Mouse (Mus musculus) lung, adult 2 months (tissue): Measurements from ENCODE around the gene Dhx8. TPM values are rescaled to one million over a fixed set of nuclear protein-coding genes. Genes with fewer than 3 reads are reported as not detected.

Source experiments
- DNase-seq: peaks from one replicate; pipeline ENCODE4 v3.0.0; 2022
- H3K4me1 ChIP-seq: fragments of 200-500 bp; 2 replicates; pipeline ENCODE4 v1.6.1; 2011; ENCODE audit warnings: low read length; ENCODE audit not compliant: control insufficient read depth, insufficient read depth
- H3K4me3 ChIP-seq: fragments of 200-500 bp; replicated peaks from 2 replicates; pipeline ENCODE3; 2011; ENCODE audit warnings: low read depth, mild to moderate bottlenecking, control low read depth, low read length; ENCODE audit errors: extremely low read depth
- CTCF ChIP-seq: fragments of 200-500 bp; IDR thresholded peaks from 2 replicates; pipeline ENCODE4 v1.5.1; 2011; ENCODE audit warnings: mild to moderate bottlenecking, low read length, control low read depth; ENCODE audit not compliant: insufficient read depth
- POLR2A ChIP-seq: fragments of 200-500 bp; IDR thresholded peaks from 2 replicates; pipeline ENCODE4 v1.6.1; 2011; ENCODE audit warnings: low read depth, mild to moderate bottlenecking, control low read depth, low read length, borderline replicate concordance; ENCODE audit errors: extremely low read depth
- WGBS: fragments of 180-500 bp; shearing (Covaris S2); methylation state at CpG from one replicate; pipeline ENCODE4 v1.1.7; 2018; 5-methylcytosine and 5-hydroxymethylcytosine counted together
- polyA plus RNA-seq: library from polyadenylated mRNA; depleted of rRNA; stranded (reverse); fragments of >200 nt; gene quantifications from 2 replicates; pipeline ENCODE4 v1.2.3, GENCODE M21; 2012

Gene Dhx8
- polyA plus RNA-seq, 1 experiment, result 13.1 TPM

DNA sequence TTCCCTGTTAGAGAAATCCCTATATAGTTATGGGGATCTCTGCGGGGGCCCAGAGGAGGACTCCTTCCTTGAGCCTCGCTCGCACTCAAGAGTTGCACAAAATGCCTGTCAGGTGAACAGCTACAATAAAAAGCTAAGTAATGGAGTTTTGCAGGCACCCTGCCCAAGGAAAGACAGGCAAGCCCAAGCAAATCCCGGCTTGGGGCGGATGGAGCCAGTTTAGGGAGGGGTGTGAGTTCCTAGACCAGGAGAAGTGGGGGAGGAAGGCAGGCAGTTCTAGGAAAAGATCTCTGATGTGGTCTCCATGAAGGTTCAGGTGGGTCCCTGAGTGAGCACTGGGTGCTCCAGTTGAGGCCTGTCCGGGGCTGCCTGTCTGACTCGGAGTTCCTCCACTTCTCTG is 53.9 kb downstream of the Dhx8 start:
- 58% methylated on average over 7 of the region's 7 CpGs for WGBS
- no peak for DNase-seq
- no peak overlapping the region for H3K4me3 ChIP-seq
- peaks cover 5% of the 10 kb centered on the region for H3K4me1 ChIP-seq
- TF ChIP-seq POLR2A, result no peak
- no peak for TF ChIP-seq CTCF

DNA sequence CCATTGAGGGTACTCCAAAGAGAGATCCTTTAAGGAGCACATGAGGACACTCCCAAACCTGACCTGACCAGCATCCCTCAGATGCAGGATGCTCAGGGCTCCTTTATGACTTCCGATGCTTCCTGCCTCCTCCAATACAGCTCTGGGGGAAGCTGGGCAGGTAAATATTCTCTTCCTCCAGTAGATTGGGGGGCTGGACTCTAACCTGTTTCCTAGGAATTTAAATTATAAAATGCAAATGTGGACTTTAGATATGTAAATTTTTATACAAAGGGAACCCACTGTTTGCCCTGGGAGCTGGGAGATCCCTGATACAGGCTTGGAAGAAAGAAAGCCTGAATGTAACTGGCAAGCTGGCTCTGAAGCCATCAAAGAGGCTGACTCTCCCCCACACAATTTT is 54.7 kb downstream of the Dhx8 start:
- no peak for DNase-seq
- Histone ChIP-seq H3K4me1 (peaks cover 5% of the 10 kb centered on the region), H3K4me3 (no peak overlapping the region)
- TF ChIP-seq POLR2A, result no peak
- no peak for TF ChIP-seq CTCF
- 70% methylated on average over 1 of the region's 1 CpGs for WGBS

DNA sequence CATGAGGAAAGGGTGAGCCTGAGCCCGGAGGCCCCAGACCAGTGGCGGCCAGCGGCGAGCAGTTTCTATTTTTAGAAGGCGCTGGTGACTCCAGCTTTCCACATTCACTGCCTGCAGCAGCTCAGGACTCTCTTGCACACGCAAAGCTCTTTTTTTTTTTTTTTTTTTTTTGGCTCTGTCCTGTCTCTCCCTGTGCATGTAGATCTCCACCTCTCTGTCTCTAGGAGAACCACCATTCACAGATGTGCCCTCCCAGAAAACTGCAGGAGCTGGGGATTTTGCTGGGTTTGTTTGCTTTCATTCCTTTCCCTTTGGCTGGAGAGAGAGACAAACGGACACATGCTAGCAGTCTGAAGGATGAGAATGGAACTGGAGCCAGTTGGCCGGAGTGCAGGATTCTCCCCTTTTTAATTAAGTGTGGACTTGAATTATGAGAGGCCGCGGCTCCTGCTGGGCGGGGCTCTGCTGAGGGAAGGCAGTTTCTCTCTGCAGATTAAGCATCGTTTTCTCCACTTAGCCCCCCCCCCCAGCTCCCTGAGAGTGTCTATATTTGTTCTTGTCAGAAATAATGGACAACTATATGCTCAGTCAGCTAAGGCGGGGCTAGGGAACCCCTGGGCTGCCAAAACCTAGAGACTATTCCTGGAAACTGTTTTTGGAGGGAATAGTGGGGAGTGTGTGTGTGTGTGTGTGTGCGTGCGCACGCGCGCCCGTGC is 58.2 kb downstream of the Dhx8 start:
- WGBS, result 22% methylated on average over 19 of the region's 19 CpGs
- peak; percentile 20 for DNase-seq
- Histone ChIP-seq H3K4me1 (no peaks in the 10 kb centered on the region; the same call in 1 of the 2 replicates), H3K4me3 (no peak overlapping the region)
- no peak for TF ChIP-seq CTCF
- TF ChIP-seq POLR2A, result no peak

DNA sequence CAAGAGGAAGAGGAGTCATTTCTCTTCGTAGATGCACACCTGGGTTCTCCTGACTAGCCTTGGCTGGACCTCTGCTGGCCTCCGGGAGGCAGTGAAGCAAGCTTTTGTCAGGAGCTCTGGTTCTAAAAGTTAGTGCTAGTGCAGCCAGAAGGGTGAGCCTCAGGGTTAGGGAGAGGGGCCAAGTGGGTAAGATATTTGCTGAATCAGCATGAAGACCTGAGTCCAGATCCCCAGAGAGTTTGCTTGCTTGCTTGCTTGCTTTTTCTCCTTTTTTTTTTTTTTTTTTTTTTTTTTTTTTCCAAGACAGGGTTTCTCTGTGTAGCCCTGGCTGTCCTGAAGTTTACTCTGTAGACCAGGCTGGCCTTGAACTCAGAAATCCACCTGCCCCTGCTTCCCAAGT is 64.6 kb downstream of the Dhx8 start:
- Histone ChIP-seq H3K4me3 (no peak overlapping the region), H3K4me1 (no peaks in the 10 kb centered on the region)
- no peak for DNase-seq
- no peak for TF ChIP-seq CTCF
- no peak for TF ChIP-seq POLR2A
- WGBS, result 84% methylated on average over 2 of the region's 2 CpGs

DNA sequence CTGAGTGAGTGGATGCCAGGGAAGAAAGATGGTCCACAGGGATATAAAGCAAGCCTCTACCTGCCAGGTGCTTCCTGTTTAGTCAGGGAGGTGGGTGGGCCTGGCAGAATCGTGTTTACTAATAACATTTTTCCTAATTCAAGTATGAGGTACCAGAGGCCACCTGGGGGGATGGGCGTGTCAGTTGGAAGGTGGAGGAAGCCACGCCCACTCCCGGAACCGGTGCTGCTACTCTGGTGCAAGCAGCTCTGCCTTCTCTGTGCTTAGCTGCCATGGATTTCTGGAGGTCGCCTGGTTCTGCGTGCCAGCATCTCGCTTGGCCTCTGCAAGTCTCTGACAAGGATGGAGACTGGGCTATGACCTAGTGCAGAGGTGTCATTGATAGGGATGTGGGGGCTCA is 65.4 kb downstream of the Dhx8 start:
- Histone ChIP-seq H3K4me3 (no peak overlapping the region), H3K4me1 (no peaks in the 10 kb centered on the region)
- DNase-seq, result no peak
- WGBS, result 37% methylated on average over 8 of the region's 8 CpGs
- TF ChIP-seq CTCF, result no peak
- no peak for TF ChIP-seq POLR2A

DNA sequence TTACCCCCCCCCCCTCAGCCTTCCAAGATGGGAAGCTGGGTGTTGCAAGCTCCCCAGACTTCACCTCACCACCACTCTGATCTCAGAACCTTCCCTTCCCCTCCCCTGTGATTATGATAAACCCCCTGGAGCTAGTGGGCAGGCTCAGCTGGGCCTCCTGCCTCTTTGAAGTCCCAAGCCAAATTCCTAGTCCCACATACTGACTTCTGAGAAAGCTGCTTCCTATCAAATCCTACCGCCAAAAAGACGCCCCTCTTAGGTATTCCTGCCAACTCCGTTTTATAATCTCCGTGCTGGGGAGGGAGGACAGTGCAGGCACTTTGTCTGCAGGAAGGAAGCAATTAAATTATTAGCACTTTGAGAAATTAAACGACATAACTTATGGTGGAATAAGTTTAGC is 68.7 kb downstream of the Dhx8 start:
- Histone ChIP-seq H3K4me1 (no peaks in the 10 kb centered on the region), H3K4me3 (no peak overlapping the region)
- WGBS, result 11% methylated on average over 5 of the region's 5 CpGs
- TF ChIP-seq POLR2A, result no peak
- no peak for TF ChIP-seq CTCF
- no peak for DNase-seq

DNA sequence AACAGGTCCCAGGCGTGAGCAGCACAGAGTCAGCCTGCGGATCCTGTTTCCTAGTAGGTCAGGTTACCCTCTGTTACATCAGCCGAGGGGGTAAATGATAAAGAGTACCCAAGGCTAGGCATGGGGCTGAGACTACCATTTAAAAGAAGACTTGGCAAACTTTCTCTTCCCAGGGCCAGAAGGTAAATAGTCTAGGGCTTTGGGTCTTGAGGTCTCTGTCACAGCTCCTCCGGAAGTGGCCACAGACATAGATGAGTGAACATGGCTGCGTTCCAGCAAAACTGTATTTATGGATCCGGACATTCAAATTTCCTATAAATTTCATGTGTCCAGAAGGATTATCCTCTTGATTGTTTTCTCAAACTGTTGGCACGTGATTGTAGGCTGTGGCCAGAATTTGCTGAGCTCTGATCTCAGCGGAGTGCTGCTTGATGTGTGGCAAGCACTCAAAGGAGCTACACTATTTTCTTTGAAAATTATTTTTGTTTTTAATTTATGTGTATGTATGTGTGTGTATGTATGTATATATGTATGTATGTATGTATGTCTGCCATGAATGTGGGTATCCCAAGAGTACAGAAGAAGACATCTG is 72.5 kb downstream of the Dhx8 start:
- DNase-seq, result no peak
- 53% methylated on average over 8 of the region's 8 CpGs for WGBS
- Histone ChIP-seq H3K4me1 (no peaks in the 10 kb centered on the region), H3K4me3 (no peak overlapping the region)
- TF ChIP-seq POLR2A, result no peak
- no peak for TF ChIP-seq CTCF

DNA sequence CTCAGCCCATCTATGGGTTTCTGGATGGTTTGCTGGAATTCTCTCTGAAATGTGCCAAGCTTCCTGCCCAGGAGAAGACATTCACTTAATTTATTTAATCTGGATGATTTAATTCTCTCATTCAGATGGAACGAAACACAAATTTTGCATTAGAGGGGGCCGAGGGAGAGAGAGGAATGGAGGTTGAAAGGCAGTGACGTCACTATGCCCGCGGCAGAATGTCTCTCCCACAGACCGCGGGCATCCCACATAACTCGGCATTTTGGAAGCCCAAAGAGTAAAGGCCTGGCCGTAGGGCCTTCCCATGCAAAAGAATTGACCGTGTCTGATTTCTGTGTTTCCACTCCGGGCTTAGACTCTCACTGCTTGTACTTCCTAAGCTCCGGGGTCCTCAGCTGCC is 74.0 kb downstream of the Dhx8 start:
- DNase-seq, result no peak
- no peaks in the 10 kb centered on the region for H3K4me1 ChIP-seq
- WGBS, result 54% methylated on average over 12 of the region's 12 CpGs
- H3K4me3 ChIP-seq, result no peak overlapping the region
- TF ChIP-seq POLR2A (no peak), CTCF (no peak)

DNA sequence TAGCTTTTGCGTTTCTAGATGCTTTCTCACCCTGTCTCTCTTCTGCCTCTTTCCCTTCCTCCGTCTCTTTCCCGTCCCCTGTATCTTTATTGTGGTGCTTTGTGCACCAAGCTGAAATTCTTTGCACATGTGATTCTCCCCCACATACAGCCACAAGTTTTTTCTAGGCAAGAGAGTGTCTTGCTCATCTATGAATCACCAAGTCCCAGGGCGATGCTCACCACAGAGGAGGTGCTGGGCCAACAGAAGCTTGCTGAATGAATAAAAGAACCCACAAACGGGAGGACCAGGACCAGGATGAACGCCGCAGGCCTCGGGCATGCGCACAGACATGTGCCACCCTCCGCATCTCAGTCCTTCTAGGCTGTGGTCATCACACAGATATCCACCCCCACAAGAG is 74.5 kb downstream of the Dhx8 start:
- WGBS, result 78% methylated on average over 10 of the region's 10 CpGs
- H3K4me1 ChIP-seq, result no peaks in the 10 kb centered on the region
- no peak for DNase-seq
- no peak overlapping the region for H3K4me3 ChIP-seq
- TF ChIP-seq CTCF, result no peak
- no peak for TF ChIP-seq POLR2A
